Mouse (Mus musculus): ENCODE measurements around the gene Ralgapa1.

GRCm38 (mm10) chr12:55867738-55868137, 46.8 kb upstream of the Ralgapa1 start:
- TF ChIP-seq CTCF (IDR thresholded peaks at IDR 0.05; ENCODE audit: low read depth, low read length) (no peak), EP300 (IDR thresholded peaks at IDR 0.05; ENCODE audit: insufficient read depth, low read depth, low read length) (no peak)
